Mouse (Mus musculus): ENCODE results near the gene Hmgn5. TPM values are rescaled to one million over a fixed set of nuclear protein-coding genes. Genes with fewer than 3 reads are reported as not detected.

Gene Hmgn5
- 36.6 TPM for polyA plus RNA-seq (2014; fragmentation: Illumina TruSeq; extraction: RNeasy Lipid Tissue Mini Kit (QIAGEN cat#74804); ENCODE audit: low read depth, low replicate concordance)

GRCm38 (mm10) chrX:109013283-109013682 lies at the start of gene Hmgn5:
Gene Hmgn5 (minus strand): TSS chrX:109013404.

Other genes with a start within 250 kb of the Hmgn5 start
- 1.8 TPM for gene Brwd3, start 179.0 kb downstream of the Hmgn5 start, polyA plus RNA-seq (2014; fragmentation: Illumina TruSeq; extraction: RNeasy Lipid Tissue Mini Kit (QIAGEN cat#74804); ENCODE audit: low read depth, low replicate concordance)
- 38.2 TPM for gene Sh3bgrl, start 82.0 kb upstream of the Hmgn5 start, polyA plus RNA-seq (2014; fragmentation: Illumina TruSeq; extraction: RNeasy Lipid Tissue Mini Kit (QIAGEN cat#74804); ENCODE audit: low read depth, low replicate concordance)
- 0.16 TPM for gene Gm6377, start 183.4 kb upstream of the Hmgn5 start, polyA plus RNA-seq (2014; fragmentation: Illumina TruSeq; extraction: RNeasy Lipid Tissue Mini Kit (QIAGEN cat#74804); ENCODE audit: low read depth, low replicate concordance)

All from heart, adult 10 weeks (tissue).